Mouse (Mus musculus): ENCODE measurements around the gene Sema4b.
A peak's percentile ranks its signal among the peaks of the same experiment; 100 is the strongest.

Gene Sema4b

DNA sequence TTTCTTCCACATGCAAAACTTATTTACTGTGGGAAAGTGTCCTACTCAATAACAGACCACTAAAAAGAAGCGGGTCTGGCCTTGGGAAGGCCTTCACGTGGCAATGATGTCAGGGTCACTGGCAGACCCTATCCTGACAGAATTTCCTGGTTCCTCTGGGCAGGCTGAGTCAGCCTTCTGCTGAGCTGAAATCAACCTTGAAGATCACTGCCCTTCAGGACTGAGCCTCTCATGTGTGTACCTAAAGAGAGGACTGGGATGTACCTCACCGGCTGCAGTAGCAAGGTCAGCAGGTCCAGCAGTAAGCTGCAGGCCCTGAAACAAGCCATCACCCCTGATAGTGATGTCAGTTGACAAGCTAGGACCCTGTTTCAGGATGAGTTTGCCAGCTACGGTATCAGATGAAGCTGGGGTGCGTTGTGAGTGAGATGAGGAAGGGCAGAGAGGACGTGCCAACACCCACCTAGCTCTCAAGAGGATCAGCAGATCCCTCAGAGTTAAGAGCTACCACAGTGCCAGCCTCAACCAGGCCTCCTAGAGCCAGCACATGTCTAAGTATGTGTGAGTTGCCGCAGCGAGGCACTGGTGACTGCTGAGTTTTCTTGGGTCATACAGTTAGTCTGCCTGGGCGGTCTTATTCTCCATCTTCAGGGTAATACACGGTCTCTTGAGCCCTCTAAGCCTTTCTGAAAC is 8.5 kb upstream of the Sema4b start:
- no peak for DNase-seq (ENCODE audit: low spot score)

DNA sequence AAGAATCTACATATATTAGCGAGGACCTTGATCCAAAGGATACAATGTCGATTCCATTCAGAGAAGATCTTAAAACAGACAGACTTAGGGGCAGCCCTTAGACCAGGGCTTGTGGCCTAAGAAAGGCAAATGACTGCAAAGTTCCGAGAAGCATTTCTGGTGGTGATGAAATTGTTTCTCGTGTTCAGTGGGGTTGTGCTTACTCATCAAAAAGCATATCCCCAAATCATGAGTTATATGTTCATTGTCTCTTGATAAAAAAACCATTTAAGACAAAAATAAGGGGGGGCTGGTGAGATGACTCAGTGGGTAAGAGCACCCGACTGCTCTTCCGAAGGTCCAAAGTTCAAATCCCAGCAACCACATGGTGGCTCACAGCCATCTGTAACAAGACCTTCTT is 7.3 kb upstream of the Sema4b start:
- no peak for DNase-seq (ENCODE audit: low spot score)

DNA sequence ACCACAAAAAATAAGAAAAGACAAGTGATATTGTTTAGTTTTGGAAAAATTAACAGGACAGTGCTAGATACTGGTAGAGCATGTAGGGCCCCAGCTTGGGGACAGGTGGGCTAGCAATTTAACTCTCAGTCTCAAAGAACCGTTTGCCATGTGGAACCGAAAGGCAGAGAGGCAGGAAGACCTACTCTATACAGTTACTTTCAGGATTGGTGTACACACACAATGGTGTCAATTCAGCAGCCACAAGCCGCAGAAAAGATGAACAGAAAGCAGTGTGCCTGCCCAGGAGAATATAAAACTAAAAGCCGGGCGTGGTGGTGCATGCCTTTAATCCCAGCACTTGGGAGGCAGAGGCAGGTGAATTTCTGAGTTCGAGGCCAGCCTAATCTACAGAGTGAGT is 6.9 kb upstream of the Sema4b start:
- no peak for DNase-seq (ENCODE audit: low spot score)

DNA sequence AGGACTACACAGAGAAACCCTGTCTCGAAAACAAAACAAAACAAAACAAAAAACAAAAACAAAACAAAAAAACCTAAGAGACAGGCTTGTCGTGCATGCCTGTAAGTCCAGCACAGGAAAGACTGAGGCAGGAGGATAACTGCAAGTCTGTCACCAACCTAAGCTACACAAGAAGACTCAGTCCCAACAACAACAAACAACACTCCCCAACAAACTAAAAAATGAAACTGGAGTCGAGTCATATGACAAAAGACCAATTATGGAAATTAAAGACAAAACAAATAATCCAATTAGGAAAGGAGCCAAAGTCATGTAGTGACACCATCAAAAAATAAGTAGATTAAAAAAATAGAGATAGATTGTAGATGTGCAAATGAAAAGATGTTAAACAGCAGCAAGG is 6.4 kb upstream of the Sema4b start:
- DNase-seq (ENCODE audit: low spot score) = no peak

DNA sequence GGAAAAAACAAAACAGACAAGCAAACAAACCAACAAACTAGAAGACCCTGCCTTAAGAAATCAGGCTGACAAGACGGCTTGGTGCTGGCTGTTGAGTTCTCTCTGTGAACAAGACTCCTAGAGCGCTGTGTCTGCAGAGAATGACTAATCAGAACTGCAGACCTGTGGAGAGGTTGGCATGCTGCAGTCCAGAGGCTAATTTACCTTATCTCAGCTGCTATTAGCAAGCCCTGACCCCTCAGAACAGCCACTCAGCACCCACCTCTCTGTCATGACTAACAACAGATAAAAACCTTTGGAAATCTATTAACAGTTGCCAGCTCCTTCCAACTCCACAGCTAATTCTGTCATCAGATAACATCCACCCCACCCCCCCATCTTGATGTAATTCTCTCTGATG is 5.6 kb upstream of the Sema4b start:
- DNase-seq (ENCODE audit: low spot score) = no peak

DNA sequence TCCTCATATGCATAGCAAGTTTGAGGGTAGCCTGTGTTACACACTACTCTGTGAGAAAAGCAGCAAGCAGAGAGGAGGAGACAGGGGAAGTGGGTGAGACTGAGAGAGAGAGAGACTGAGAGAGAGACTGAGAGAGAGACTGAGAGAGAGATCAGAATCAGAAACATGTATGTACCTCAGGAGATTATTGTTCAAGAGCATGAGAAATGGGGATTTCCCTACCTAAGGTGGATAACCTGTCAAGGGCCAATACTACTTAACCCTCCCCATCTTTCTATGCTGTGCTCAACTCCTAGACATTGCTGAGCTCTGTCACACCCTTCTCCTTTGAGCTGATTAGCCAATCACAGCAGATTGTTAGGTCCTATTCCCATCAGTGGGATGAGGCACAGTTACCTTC is 4.5 kb upstream of the Sema4b start:
- no peak for DNase-seq (ENCODE audit: low spot score)

DNA sequence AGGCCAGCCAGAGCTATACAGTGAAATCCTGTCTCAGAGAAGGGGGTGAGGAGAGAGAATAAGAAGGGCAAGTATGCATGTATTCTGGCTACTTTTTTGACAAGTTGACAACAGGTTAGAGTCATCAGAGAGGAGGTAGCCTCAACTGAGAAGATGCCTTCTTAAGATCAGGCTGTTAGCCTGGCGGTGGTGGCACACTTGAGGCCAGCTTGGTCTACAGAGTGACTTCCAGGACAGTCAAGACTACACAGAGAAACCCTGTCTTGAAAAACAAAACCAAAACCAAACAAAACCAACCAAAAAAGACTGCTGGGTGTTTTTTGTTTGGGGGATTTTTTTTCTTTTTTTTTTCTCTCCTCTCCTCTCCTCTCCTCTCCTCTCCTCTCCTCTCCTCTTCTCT is 3.2 kb upstream of the Sema4b start:
- no peak for DNase-seq (ENCODE audit: low spot score)

DNA sequence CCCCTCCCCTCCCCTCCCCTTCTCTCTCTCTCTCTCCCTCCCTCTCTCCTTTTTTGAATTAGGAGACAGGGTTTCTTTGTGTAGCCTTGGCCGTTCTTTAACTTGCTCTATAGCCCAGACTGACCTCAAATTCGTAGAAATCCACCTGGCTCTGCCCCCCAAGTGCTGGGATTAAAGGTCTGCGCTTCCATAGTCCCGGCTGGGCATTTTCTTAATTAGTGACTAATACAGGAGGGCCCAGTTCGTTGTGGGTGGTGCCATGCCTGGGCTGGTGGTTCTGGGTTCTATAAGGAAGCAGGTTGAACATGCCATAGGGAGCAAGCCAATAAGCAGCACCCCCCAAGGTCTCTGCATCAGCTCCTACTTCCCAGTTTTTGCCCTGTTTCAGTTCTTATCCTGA is 2.7 kb upstream of the Sema4b start:
- DNase-seq (ENCODE audit: low spot score) = no peak

DNA sequence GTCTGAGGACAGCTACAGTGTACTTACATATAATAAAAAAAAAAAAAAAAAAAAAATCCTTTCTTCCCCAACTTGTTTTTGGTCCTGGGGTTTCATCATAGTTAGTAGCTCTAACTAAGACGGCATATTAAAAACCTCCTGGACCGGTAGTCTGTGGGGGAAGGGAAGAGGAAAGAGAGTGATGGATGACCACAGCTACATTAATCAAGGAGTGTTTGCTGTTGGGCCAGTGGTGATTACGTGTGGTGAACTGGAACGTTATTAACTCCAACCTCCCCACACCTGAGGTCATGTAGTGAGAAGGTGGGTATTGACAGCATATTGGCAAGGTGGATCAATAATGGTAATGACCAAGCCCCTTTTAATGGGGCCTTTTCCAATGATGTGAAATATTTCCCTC is 2.1 kb upstream of the Sema4b start:
- DNase-seq (ENCODE audit: low spot score) = no peak

DNA sequence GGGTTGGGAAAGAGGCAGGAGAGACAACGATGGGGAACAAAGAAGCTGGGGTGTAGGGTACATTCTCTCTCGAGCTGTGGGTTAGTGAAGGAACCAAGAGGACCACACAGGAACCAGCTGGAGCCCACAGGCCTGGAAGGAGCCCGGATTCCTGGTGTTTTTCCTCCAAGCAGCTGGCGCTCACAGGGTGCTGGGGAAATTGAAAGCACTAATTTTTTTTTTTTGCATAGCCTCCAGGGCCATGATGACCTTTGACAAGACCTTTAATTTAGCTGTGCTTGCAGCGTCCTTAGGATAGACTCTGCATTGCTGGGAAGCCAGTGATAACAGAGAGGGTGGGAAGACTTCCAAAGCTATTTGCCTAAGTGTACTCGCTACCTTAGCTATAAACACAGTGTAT is 1.7 kb upstream of the Sema4b start:
- DNase-seq (ENCODE audit: low spot score) = no peak

DNA sequence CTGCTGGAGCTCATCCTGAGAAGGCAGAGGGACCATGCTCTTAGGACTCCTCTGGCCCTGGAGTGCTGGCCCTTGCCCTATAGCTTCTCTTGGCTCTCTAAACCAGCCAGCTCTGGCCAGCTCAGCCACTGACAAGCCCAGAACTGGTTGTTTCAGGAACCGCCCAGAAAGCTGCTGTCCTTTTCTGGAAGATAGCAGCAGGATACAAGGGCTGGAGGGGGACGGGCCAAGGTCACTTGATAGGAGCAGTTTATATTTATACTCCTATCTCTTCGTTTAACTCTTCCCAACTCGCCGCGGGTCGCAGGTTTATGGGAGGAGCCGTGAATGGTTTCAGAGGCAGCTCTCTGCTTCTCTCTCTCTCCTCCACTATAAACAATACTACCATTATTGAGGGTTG is 620 bp upstream of the Sema4b start:
- no peak for DNase-seq (ENCODE audit: low spot score)

DNA sequence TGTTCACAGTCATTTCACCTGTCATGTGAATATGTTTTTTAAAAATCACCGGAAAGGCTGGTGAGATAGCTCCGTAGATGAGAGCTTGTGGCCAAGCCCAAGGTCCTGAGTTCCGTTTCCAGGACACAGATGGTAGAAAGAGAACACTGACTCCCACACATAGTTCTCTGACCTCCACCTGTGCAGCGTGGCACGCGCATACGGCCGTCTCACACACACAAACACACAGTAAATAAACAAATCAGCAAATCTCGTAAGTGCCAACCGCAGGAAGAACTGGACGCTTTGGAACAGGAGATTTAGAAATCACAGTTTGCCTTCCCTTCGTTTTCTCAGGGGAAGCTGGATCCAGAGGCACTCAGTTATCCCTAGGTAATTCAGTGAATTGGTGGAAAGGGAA is 860 bp downstream of the Sema4b start:
- no peak for DNase-seq (ENCODE audit: low spot score)

DNA sequence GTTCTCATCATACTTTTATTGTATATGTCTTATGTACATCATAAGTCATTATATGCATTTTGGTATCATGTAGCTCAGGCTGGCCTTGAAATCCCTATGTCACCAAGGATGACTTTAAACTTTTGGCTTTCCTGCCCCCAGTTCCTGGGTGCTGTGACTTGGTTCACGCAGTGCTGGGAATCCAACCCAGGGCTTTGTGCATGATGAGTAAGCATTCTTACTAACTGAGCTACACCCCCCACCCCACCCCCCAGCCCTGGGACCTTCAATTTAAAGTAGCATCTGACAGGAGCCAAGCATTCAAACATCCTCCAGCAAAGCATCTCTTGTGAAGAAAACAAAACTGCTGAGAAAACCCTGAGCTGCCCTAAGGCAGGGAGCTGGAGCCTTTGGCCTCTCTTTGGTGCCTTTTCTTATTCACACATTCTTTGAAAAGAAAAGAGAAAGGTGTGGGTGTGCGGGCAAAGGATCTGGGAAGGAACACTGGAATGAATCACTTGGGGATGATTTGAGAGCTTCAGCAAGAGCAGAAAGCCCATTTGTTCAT is 2.0 kb downstream of the Sema4b start:
- no peak for DNase-seq (ENCODE audit: low spot score)

DNA sequence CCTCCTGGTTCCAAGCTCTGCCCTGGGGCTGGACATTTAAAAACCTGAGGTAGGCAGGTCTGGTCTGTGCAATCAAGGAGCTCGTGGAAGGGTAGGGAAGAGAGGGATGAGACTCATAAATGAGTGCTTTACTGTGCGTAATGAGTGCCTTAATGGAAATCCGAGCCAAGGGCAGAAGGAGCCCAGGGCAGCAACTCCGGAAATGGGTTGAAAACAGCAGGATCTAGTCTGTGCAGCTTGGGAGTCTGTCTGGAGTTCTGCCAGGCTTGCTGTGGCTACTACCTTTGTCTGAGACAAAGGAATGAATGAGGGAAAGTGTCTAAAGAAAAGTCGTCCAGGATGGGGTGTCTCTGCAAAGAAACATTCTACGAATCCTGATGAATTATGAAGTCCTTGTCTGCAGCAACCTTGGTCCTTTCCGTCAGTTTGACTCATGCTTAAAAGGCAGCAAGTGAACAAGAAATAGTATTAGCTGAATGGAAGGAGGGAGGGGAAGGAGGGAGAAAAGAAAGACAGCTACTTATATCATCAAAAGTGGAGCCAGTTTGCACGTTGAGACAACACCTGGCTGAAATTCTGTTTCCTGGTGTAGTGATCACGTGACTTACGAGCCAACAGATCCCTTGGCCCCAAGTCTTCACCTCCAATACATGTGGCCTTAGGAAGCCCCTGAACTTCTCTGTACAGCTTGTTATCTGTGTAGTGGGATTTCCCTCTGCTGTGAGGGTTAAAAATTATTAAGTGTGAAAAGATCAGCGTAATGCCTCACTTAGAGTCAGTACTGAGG is 2.7 kb downstream of the Sema4b start:
- DNase-seq (ENCODE audit: low spot score) = no peak

DNA sequence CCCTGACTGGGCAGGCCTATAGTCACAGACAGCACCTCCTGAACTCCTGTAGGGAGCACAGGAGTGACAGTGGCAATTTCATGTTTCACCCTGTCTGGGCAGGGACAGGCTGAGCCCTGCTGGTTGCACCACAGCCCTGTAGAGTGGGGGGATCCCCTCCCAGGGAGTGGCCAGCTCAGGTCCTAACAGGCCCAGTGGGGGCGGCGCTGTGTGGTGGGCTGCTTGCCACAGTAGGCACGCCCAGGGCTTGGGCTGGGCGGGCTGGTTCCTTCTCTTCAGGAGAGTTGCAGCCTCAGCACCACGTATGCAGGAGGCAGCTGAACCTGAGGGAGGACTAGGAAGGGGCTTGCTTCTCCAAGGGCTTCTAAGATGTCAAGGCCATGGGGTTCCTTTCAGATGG is 4.8 kb downstream of the Sema4b start:
- DNase-seq (ENCODE audit: low spot score) = no peak

DNA sequence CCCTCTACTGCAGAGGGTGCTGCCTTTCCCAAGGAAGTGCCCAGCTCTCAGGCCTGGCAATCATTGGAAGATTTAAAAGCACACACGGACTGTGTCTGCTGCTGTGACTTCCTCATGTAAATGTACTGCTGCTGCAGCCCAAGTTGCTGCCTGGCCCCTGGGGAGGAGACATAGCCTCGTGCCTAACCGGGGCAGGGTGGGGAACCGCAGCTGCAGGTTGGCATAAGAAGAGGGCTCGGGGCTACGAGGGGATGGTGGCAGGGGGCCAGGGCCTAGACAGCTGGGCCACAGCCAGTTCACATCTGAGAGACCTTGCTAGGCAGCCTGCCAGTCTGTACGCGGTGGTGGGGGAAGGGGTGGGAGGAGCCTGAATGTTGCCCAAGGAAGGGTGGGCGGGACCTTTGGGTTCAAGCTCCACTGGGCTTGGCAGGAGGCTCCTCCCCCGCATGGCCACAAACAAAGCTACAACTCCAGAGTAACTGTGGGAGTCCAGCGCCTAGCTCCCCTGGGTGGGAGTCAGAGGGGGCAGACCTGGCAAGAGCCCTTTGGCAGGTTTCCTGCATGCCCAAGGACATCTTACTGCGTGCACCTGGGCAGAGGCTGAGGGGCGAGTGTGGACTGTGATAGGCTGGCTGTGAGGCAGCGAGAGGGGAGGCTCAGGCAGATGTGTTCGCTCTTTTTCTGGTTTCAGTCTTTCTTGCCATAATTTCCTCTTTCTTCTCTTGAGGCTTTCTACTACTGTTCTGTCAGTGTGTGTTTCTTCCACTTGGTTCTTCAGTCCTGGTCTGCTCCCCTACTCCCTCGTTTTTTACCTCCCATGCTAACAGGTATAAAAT is 5.8 kb downstream of the Sema4b start:
- peak; percentile 49 for DNase-seq (ENCODE audit: low spot score)

DNA sequence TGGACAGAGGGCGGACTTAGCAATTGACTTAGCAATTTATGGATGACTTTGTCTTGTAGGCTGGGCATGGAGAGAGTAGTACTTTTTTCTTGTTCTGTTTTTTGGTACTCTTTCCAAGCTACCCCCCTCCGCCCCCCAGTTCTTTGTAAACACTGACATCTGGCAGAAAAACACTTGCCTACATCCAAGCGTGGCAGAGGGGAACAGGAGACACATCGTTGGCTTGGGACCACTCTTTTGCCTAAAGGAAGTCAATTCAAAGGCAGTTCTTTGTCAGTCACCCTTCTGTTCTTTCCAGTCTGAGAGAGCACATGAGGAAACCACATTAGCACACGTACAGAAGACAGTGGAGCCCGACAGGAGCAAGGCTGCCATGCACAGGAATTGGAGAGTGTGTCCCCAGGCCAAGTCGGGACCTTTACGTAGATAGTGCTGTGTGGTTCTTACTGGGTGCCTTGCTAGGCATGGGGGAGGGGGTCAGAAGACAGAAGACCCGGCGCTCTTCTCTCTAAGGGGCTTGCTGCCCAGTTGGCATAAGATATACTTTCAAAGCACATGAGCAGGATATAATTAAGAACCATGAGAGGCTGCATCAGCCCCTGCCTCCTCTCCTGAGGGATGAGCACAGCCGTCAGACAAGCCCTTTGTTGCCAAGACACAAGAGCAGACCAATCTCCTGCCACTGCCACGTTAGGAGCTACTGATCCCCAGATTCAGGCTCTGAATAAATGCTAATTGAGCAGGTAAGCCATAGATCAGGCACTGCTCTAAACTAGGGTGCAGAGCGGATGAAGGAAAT is 7.5 kb downstream of the Sema4b start:
- no peak for DNase-seq (ENCODE audit: low spot score)

DNA sequence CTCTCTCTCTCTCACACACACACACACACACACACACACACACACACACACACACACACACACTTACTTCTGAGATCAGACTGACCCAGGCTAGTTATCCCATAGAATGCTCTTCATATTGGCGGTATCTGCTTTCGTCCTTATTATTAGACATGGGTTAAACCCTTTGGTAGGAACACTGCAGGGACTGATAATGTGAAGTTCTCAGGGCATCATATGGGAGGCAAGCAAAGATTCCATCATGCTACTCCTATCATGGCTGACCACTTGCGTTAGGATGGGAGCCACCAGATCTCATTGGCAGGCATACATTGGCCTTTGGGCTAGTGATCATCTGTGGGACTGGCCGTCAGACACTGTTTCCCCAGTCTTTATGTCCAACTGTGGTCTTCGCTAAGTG is 8.5 kb downstream of the Sema4b start:
- no peak for DNase-seq (ENCODE audit: low spot score)

DNA sequence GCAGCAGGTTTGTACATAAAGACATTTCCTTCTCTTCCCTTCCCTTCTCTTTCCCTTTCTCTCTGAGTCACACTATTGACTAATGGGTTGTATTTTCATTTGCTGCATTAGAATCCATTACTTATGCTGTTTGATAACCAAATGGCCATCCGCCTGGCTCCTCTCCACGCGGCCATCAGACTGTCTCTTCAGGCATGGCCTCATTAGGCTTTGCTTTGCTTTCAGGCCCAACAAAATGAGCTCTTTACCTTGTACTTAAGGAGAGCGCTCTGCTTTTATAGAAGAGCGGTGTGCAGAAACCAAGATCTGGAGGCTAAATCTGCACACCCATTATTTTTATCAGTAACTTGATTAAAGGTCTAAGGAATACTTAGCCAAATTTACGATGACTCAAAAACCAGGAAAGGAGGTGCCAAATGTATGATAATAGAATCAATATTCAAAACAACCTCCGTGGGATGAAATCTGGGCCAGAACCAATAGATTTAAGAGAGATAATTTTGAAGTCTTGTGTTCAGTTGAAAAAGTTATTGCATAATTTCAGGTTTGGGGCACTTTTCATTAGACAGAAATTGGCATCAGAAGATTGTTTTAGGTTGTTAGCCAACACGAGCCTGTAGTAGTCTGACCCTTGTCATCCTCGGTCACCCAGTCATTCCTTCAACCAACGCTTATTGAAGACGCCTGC is 9.1 kb downstream of the Sema4b start:
- no peak for DNase-seq (ENCODE audit: low spot score)

DNA sequence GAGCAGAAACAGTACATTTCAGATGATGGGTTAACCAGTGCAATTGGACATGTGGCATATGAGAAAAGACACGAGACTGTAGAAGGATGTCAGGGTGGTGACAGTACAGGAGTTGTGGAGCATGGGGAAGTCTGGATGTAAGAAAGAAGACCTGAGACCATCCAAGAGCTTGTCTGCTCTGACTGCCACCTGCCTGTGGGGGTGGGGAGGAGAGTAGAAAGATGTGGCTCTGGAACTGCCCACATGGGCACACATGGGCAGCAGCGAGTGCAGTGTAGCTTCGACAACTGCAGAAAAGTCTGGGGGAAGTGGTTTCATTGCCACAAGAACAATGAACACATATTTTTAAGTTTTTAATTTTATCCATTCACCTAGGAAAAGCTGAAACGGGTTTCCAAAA is 10.7 kb downstream of the Sema4b start:
- DNase-seq (ENCODE audit: low spot score) = no peak
